Mouse (Mus musculus): ENCODE data around the gene 4930524J08Rik.

4930524J08Rik gene

GRCm38 (mm10) chr5:99978699-99979442 is at the start of gene 4930524J08Rik, which contains the start of gene Hnrnpd:
4930524J08Rik (plus strand) TSS chr5:99979061.
Hnrnpd (minus strand) TSS chr5:99978938.
- in situ Hi-C loops (cut with MboI, MseI): no loop called here

- in situ Hi-C loops (cut with MboI, MseI): loop anchor here (5.0 kb wide), 1 partner anchor 410 kb away; no protein-coding TSS in a partner anchor
Observed at GRCm38 (mm10) chr5:99931910-99932309, 47.0 kb upstream of the 4930524J08Rik start.

- in situ Hi-C loops (cut with MboI, MseI): no loop called here
Observed at GRCm38 (mm10) chr5:99939440-99939839, 39.4 kb upstream of the 4930524J08Rik start.

GRCm38 (mm10) chr5:99941273-99941672 is 37.6 kb upstream of the 4930524J08Rik start:
- in situ Hi-C loops (cut with MboI, MseI): no loop called here

- in situ Hi-C loops (cut with MboI, MseI): no loop called here
Observed at GRCm38 (mm10) chr5:99941776-99942502, 36.9 kb upstream of the 4930524J08Rik start.

- in situ Hi-C loops (cut with MboI, MseI): loop anchor here (25.0 kb wide), 1 partner anchor 860 kb away; the partner anchor contains the start of gene Abraxas1
Observed at GRCm38 (mm10) chr5:99952513-99952912, 26.3 kb upstream of the 4930524J08Rik start.

GRCm38 (mm10) chr5:99953883-99954282 is 25.0 kb upstream of the 4930524J08Rik start:
- in situ Hi-C loops (cut with MboI, MseI): loop anchor here (25.0 kb wide), 1 partner anchor 858 kb away; the partner anchor contains the start of gene Abraxas1

- in situ Hi-C loops (cut with MboI, MseI): loop anchor here (25.0 kb wide), 1 partner anchor 854 kb away; the partner anchor contains the start of gene Abraxas1
Observed at GRCm38 (mm10) chr5:99958666-99959065, 20.2 kb upstream of the 4930524J08Rik start.

GRCm38 (mm10) chr5:99959236-99959936 is 19.5 kb upstream of the 4930524J08Rik start:
- in situ Hi-C loops (cut with MboI, MseI): loop anchor here (25.0 kb wide), 1 partner anchor 853 kb away; the partner anchor contains the start of gene Abraxas1

- in situ Hi-C loops (cut with MboI, MseI): loop anchor here (25.0 kb wide), 1 partner anchor 852 kb away; the partner anchor contains the start of gene Abraxas1
Observed at GRCm38 (mm10) chr5:99959960-99960359, 18.9 kb upstream of the 4930524J08Rik start.

- in situ Hi-C loops (cut with MboI, MseI): loop anchor here (5.0 to 25.0 kb wide), 2 partner anchors 63 to 838 kb away; partner anchors contain the start of genes Abraxas1, Enoph1 and Hnrnpdl
Observed at GRCm38 (mm10) chr5:99973941-99974340, 4.9 kb upstream of the 4930524J08Rik start.

- in situ Hi-C loops (cut with MboI, MseI): no loop called here
Observed at GRCm38 (mm10) chr5:99975061-99975460, 3.8 kb upstream of the 4930524J08Rik start.

GRCm38 (mm10) chr5:99975776-99976175 is 3.1 kb upstream of the 4930524J08Rik start:
- in situ Hi-C loops (cut with MboI, MseI): no loop called here

GRCm38 (mm10) chr5:99976334-99976955 is 2.4 kb upstream of the 4930524J08Rik start:
- in situ Hi-C loops (cut with MboI, MseI): no loop called here

GRCm38 (mm10) chr5:99977516-99978301 is 1.2 kb upstream of the 4930524J08Rik start:
- in situ Hi-C loops (cut with MboI, MseI): no loop called here

- in situ Hi-C loops (cut with MboI, MseI): no loop called here
Observed at GRCm38 (mm10) chr5:99983452-99984061, 4.7 kb downstream of the 4930524J08Rik start.

GRCm38 (mm10) chr5:99994166-99994565 is 15.3 kb downstream of the 4930524J08Rik start:
- in situ Hi-C loops (cut with MboI, MseI): no loop called here

GRCm38 (mm10) chr5:99994680-99995079 is 15.8 kb downstream of the 4930524J08Rik start:
- in situ Hi-C loops (cut with MboI, MseI): no loop called here

- in situ Hi-C loops (cut with MboI, MseI): no loop called here
Observed at GRCm38 (mm10) chr5:100000048-100000447, 21.2 kb downstream of the 4930524J08Rik start.

GRCm38 (mm10) chr5:100000500-100000899 is 21.6 kb downstream of the 4930524J08Rik start:
- in situ Hi-C loops (cut with MboI, MseI): no loop called here
